Mouse (Mus musculus) megakaryocyte, embryonic 14.5 days (primary cell): ENCODE results near the gene Klk9. TPM values are rescaled to one million over a fixed set of nuclear protein-coding genes. Genes with fewer than 3 reads are reported as not detected.
A peak's percentile ranks its signal among the peaks of the same experiment; 100 is the strongest.

Experiments
- H3K27me3 ChIP-seq: replicated peaks from 2 replicates; pipeline ENCODE3; 2012; ENCODE audit warnings: inconsistent platforms
- H3K36me3 ChIP-seq: replicated peaks from 2 replicates; pipeline ENCODE3; 2012; ENCODE audit warnings: low read length, inconsistent platforms, mixed read lengths
- H3K4me1 ChIP-seq: 2 replicates; pipeline ENCODE4 v1.6.1; 2012; ENCODE audit warnings: inconsistent platforms
- H3K4me3 ChIP-seq: replicated peaks from 2 replicates; pipeline ENCODE3; 2012; ENCODE audit warnings: moderate library complexity, mild to moderate bottlenecking, inconsistent platforms
- H3K9me3 ChIP-seq: 2 replicates; pipeline ENCODE4 v1.6.1; 2012; ENCODE audit warnings: inconsistent platforms
- FLI1 ChIP-seq: IDR thresholded peaks from 2 replicates; pipeline ENCODE4 v1.6.1; 2012; ENCODE audit warnings: low read length, inconsistent platforms, mixed read lengths
- GATA1 ChIP-seq: IDR thresholded peaks from 3 replicates; pipeline ENCODE4 v1.6.1; 2012; ENCODE audit warnings: mixed read lengths, low read length, inconsistent platforms, borderline replicate concordance
- polyA plus RNA-seq: library from polyadenylated mRNA; stranded (reverse); fragments of >175 nt; gene quantifications from 2 replicates; pipeline ENCODE4 v1.2.3, GENCODE M21; 2012; ENCODE audit warnings: low replicate concordance; ENCODE audit not compliant: insufficient read depth

Klk9 gene
- polyA plus RNA-seq, 1 experiment: not detected

- TF ChIP-seq GATA1: no peak
- TF ChIP-seq FLI1: no peak
- no peak overlapping the region for H3K4me3 ChIP-seq
- H3K9me3 ChIP-seq: peaks cover 7% of the 10 kb centered on the region
- peaks cover 19% of the 10 kb centered on the region for H3K27me3 ChIP-seq
- no peaks in the 10 kb centered on the region for H3K36me3 ChIP-seq
- no peaks in the 10 kb centered on the region for H3K4me1 ChIP-seq
Observed at GRCm38 (mm10) chr7:43789295-43789694, 2.4 kb upstream of the Klk9 start.

GRCm38 (mm10) chr7:43796355-43796754 is 4.7 kb downstream of the Klk9 start:
- Histone ChIP-seq H3K36me3 (no peaks in the 10 kb centered on the region), H3K27me3 (peaks cover 52% of the 10 kb centered on the region), H3K4me3 (no peak overlapping the region), H3K9me3 (no peaks in the 10 kb centered on the region), H3K4me1 (peaks cover 26% of the 10 kb centered on the region)
- TF ChIP-seq FLI1 (no peak), GATA1 (no peak)

- Histone ChIP-seq H3K27me3 (peaks cover 50% of the 10 kb centered on the region), H3K36me3 (no peaks in the 10 kb centered on the region), H3K4me1 (peaks cover 26% of the 10 kb centered on the region), H3K9me3 (no peaks in the 10 kb centered on the region), H3K4me3 (peak within 1 kb of the TSS; percentile 89)
- TF ChIP-seq FLI1 (no peak), GATA1 (no peak)
Observed at GRCm38 (mm10) chr7:43797333-43797769, 5.7 kb downstream of the Klk9 start, which contains the start of gene Klk8. Gene Klk8, plus strand, starts transcription at chr7:43797577.

- no peaks in the 10 kb centered on the region for H3K9me3 ChIP-seq
Observed at GRCm38 (mm10) chr7:43797844-43798462, 6.3 kb downstream of the Klk9 start.

GRCm38 (mm10) chr7:43799876-43800275 is 8.2 kb downstream of the Klk9 start:
- Histone ChIP-seq H3K27me3 (peaks cover 42% of the 10 kb centered on the region), H3K36me3 (no peaks in the 10 kb centered on the region), H3K4me1 (peaks cover 26% of the 10 kb centered on the region), H3K4me3 (no peak overlapping the region), H3K9me3 (no peaks in the 10 kb centered on the region)
- TF ChIP-seq FLI1 (no peak), GATA1 (no peak)

More at GRCm38 (mm10) chr7:43797844-43798462, 6.3 kb downstream of the Klk9 start:
- no peak for TF ChIP-seq GATA1
- TF ChIP-seq FLI1: no peak
- Histone ChIP-seq H3K27me3 (peaks cover 50% of the 10 kb centered on the region), H3K4me3 (peak overlapping the region; percentile 89), H3K36me3 (no peaks in the 10 kb centered on the region), H3K4me1 (peaks cover 26% of the 10 kb centered on the region)

GRCm38 (mm10) chr7:43810994-43811393 is 19.3 kb downstream of the Klk9 start, which contains the start of gene Klk7:
Gene Klk7, plus strand, starts transcription at chr7:43811294.
- Histone ChIP-seq H3K27me3 (peaks cover 11% of the 10 kb centered on the region), H3K4me3 (no peak within 1 kb of the TSS), H3K9me3 (no peaks in the 10 kb centered on the region), H3K4me1 (no peaks in the 10 kb centered on the region), H3K36me3 (no peaks in the 10 kb centered on the region)
- TF ChIP-seq GATA1 (no peak), FLI1 (no peak)

- Histone ChIP-seq H3K27me3 (peaks cover 11% of the 10 kb centered on the region), H3K36me3 (no peaks in the 10 kb centered on the region), H3K9me3 (no peaks in the 10 kb centered on the region), H3K4me1 (no peaks in the 10 kb centered on the region), H3K4me3 (no peak overlapping the region)
- TF ChIP-seq FLI1 (no peak), GATA1 (no peak)
Observed at GRCm38 (mm10) chr7:43815211-43815610, 23.5 kb downstream of the Klk9 start.

GRCm38 (mm10) chr7:43816746-43817145 is 25.1 kb downstream of the Klk9 start:
- H3K4me1 ChIP-seq: no peaks in the 10 kb centered on the region
- H3K36me3 ChIP-seq: no peaks in the 10 kb centered on the region
- no peak overlapping the region for H3K4me3 ChIP-seq
- no peaks in the 10 kb centered on the region for H3K9me3 ChIP-seq
- no peak for TF ChIP-seq GATA1
- peaks cover 11% of the 10 kb centered on the region for H3K27me3 ChIP-seq

- TF ChIP-seq FLI1 (no peak), GATA1 (no peak)
- H3K4me1 ChIP-seq: no peaks in the 10 kb centered on the region
- H3K36me3 ChIP-seq: no peaks in the 10 kb centered on the region
- no peak overlapping the region for H3K4me3 ChIP-seq
- H3K9me3 ChIP-seq: no peaks in the 10 kb centered on the region
- H3K27me3 ChIP-seq: peaks cover 2% of the 10 kb centered on the region
Observed at GRCm38 (mm10) chr7:43821581-43821980, 29.9 kb downstream of the Klk9 start.

- no peaks in the 10 kb centered on the region for H3K36me3 ChIP-seq
- no peak for TF ChIP-seq FLI1
- TF ChIP-seq GATA1: no peak
- no peaks in the 10 kb centered on the region for H3K9me3 ChIP-seq
- no peak within 1 kb of the TSS for H3K4me3 ChIP-seq
- peaks cover 2% of the 10 kb centered on the region for H3K27me3 ChIP-seq
- no peaks in the 10 kb centered on the region for H3K4me1 ChIP-seq
Observed at GRCm38 (mm10) chr7:43824199-43824598, 32.5 kb downstream of the Klk9 start, which contains the start of gene Klk6. Gene Klk6, plus strand, starts transcription at chr7:43824499.
